Mouse (Mus musculus): ENCODE results near the gene Tnfrsf1b. TPM values are rescaled to one million over a fixed set of nuclear protein-coding genes. Genes with fewer than 3 reads are reported as not detected.
"Not testable (repeated sequence)": the region's sequence is repeated elsewhere in the genome, so short reads cannot be mapped to it uniquely, and the experiment has no call there.

Gene Tnfrsf1b
- total and polyA plus RNA-seq, 3 experiments, result 6.9 to 13.2 (median 10.6) TPM

DNA sequence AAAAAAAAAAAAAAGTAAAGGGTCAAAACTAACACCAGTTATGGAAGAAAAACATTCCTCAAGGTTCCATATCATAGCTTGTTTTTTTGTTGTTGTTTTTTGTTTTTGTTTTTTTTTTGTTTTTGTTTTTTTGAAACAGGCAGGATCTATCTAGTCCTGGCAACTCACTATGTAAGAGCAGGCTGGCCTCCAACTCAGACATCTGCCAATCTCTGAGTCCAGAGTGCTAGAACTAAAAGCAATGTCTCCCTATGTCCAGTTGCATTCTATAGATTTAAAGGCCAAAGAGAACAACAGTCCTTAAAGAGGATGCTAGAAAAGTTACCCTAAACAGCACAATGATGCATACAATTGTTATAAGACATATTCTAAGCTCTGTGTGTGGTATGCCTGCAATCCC lies 58.1 kb downstream of the Tnfrsf1b start:
- DNase-seq, result no peak

DNA sequence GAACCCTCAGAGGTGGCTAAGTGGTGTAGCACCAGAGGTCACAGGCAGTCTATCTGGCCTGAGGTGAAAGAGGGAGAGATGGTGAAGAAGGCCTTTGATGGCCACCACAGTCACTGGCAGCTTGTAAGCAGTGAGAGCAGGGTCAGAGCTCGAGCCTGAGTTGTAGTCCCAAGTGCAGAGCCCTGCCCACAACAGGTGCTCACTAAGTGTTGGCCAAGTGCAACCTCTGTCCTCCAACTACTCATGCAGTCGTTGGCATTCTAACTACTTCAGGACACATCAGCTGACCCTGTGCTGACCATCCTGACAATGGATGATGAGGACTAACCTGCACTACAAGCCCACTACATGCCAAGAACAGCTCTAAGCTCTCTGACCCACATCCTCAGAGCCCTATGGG lies 59.1 kb downstream of the Tnfrsf1b start:
- no peak for DNase-seq

DNA sequence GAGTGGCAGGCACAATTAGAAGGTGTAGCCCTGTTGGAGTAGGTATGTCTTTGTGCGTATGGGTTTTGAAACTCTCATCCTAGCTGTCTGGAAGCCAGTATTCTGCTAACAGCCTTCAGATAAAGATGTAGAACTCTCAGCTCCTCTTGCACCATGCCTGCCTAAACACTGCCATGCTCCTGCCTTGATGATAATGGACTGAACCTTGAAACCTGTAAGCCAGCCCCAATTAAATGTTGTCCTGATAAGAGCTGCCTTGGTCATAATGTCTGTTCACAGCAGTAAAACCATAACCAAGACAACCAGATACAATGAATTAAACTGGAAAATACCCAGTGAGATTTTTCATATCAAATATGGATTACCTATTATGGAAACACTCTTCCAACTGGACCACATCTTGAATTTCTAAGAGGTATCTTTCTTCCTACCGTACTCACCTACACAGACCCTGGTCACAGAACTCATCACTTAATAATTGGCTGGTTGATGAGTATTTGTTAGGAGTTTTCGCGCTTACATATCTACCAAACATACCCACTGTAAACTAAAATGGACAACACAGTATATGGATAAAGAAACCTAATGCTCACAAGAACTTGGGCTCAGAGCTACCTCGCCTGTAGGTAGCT lies 67.6 kb downstream of the Tnfrsf1b start:
- DNase-seq, result no peak

DNA sequence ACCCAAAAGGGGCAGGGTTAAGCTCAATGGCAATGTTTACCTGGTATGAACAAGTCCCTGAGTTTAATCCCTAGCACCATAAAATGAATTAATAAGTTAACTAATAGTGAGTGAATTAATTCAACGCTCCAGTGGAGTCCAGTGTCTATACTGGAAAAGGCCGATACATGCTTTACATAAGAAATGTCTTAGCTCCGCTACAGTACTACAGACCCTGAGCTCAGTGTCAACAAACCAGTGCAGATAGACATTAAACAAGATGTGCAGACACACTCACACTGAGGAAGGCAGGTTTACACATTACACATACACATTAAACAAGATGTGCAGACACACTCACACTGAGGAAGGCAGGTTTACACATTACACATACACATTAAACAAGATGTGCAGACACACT lies 81.1 kb downstream of the Tnfrsf1b start:
- not testable (repeated sequence) for DNase-seq

DNA sequence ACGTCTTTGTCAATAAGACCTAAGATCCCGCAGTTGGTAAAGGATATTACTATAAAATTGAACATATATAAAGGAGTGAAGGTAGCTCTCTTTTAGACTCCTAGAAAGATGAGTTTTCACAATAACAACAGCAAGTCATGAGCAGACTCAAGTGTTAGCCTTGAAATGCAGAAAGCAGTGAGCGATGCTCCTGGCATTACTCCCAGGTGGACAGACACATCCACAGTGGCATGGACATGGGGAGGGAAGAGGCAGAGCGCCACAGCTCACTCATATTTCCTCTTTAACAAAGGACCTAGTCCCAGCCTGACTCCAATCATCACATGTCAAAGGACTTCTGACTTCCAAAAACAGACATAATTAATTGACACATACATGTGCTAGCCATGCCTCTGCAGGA lies 82.6 kb downstream of the Tnfrsf1b start:
- peak; percentile 77 for DNase-seq

Other genes with a start within 250 kb of the Tnfrsf1b start
- gene Vps13d, start 51.9 kb downstream of the Tnfrsf1b start, total RNA-seq (2021), result 10 to 100 TPM; 49.7 to 56.2 TPM
- 10.2 and 13.3 TPM in 2 replicates for gene Vps13d, start 51.9 kb downstream of the Tnfrsf1b start, polyA plus RNA-seq (2012; rRNA removed)
- under 1 TPM; 0.28 to 0.40 TPM for gene Tnfrsf8, start 68.3 kb upstream of the Tnfrsf1b start, total RNA-seq (2021)
- gene Tnfrsf8, start 68.3 kb upstream of the Tnfrsf1b start, polyA plus RNA-seq (2012; rRNA removed), result 0.25 and 0.28 TPM in 2 replicates